Mouse (Mus musculus) c-Kit-positive CD71-negative TER-119-negative erythroid progenitor cells, embryonic 14.5 days (primary cell): ENCODE results near the gene Grin2a.

Source experiments
- DNase-seq: peaks from one replicate; pipeline ENCODE4 v3.0.0-alpha.2; 2013; ENCODE audit warnings: low read depth

Grin2a gene

DNA sequence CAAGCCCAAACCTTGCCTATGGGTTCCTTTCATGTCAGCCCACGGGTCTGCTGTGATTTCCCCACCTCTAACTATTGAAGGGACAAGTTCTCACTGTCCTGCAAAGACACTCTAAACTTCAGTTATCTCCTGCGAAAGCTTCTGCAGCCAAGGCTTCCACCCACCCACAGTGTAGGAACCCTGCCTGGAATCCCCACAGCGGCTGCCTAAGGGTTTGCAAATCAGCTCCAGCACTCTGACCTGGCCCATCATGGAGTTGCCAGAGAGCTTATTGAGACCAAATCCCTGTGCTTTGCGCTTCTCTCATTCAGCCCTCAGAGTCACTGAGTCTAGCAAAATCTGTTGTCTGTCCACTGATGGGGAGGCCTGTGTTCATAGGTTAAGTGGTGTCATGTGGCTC, 130.3 kb downstream of the Grin2a start:
- no peak for DNase-seq

DNA sequence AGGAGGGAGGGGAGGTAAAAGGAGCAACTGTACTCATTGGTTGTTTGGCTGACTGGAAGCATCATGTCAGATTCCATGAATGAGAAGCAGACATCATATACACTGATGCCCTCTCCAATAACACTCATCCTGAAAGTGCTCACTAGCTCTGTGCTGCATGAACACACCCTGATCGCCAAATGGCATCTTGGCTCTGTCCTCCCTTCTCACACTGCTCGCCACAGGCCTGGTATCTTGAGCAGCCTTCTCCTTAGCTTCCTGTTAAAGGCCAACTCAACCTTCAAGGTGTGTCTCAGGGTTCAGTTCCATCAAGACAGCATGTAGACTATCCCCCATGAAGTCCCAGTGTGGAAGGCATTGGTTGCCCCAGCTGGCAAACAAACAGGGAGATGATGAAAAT, 137.6 kb downstream of the Grin2a start:
- DNase-seq = no peak

DNA sequence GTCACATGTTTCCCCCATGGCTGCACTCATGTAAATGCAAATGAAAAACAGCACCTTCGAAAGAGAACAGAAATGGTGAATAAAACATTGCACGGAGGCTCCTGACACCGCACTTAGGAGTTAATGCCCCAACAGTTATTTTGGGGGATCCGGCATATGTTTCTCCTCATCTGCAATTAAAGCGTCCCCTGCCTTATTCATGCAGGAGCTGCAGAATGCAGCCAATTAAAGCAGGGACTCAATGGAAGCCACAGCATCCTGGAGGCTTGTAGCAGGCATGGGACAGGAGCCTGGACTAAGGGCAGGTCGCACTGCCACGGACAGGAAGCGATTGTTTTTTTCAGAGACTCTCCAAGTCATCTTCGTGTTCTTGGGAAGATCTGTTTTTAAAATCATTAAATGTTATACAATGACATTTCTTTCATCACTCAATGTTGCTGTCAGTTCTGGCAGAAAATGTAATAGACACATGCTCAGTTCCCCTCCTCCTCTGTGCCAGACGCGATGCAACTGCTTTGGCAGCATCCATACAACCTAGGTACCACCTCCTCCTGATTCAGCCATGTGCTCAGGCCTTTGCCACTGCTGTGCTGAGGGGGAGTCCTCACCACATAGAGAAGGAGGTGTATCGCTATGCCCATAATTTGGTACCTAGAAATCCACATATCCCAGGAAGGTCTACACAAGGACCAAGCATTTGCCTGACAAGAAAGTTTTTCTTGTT, 143.9 kb downstream of the Grin2a start:
- no peak for DNase-seq

DNA sequence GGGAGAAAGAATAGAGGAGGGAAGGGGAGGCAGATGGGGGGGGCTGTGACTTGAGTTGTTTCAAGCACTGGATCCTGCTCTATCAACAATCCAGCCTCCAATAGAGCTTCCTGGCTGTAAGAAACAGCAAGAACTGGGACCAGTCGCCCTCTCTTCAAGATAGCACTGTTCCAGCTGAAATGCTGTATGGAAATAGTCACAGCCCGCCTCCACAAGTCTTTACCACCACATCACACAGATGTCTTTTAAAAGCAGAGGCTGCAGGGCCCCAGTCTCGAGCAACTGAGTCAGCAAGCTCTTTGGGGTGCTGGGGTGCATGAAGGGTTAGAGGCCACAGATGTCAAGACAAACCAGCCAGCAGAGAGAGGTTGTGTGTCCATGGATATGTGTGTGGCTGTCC, 153.9 kb downstream of the Grin2a start:
- DNase-seq = no peak

DNA sequence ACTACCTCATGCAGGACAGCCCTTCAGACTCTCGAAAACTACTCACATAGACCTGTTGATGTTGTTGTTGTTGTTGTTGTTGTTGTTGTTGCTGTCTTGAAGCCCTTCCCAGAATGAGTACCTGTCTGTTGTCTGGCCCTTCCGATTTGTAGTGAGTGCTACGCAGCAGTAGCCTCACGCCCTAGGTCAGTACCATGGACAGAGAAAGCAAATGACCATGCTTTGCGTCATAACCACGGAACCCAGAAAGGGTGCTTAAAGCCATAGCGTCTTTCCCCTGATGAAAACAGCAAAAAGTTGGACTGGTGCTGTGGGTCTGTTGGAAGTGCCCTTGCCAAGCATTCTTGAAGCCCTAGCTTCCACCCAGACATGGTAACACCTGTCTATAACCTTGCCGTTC, 158.8 kb downstream of the Grin2a start:
- DNase-seq = no peak

DNA sequence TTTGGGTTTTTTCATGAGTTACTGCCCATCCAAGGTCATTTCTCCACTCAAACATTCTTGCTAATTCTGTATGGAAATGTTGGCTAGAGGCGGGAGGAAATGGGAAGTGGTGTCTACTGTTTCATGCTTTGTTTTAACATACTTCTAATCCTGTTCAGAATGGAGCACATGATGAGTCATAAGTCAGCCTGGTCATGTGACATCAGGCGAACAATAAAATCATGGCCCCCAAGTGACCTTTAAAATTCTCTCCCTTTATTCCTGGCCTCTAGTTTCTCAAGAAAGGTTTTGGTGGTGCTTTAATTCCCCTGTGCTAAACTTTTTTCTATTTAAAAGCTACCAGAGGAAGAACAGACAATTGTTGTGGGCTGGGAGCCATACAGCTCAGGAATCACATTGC, 161.1 kb downstream of the Grin2a start:
- DNase-seq = no peak

DNA sequence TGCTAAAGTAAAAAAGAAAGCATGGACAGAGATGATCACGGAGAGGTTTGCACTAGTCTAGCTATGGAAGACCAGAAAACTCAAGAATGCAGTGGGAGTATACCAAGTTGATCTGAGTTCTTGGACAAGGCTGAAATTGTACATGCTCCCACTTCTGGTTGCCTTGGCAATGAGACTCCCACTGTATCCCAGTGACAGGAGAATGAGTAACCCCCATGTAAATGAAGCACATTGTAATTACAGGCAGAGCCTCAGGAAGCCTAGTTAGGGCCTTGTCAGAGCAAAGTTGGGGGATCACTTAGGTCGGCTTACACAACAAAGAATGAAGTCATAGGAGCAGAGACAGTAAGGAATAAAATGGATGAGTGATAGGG, 170.3 kb downstream of the Grin2a start:
- no peak for DNase-seq

DNA sequence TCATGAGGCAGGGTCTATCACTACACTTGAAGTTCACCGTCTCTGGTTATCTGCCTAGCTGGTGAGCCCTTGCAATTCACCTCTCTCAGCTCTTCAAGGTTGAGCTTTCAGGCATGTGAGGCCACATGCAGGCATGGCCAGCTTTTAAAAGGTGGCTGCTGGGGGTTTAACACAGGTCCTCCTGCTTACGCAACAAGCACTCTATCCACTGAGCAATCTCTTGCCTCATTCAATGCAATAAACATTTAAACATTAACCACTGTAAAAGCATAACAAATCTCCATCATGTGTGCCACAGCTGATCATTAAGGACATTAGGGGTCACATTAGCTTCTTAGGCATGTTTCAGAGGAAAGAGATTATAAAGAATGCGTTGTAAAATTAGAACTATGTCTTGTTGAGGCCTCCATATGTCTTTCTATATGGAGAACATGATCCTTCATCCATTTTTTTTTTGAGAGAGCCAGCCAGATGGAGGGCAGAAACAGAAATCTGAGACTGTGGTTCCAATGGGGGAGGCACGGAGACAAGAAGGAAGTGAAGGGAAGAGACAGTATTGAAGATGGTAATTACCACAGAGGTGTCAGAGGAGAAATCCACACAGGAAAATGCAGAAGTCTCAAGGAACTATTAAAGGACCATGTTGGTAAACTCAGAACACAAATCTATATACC, 170.8 kb downstream of the Grin2a start:
- DNase-seq = no peak

DNA sequence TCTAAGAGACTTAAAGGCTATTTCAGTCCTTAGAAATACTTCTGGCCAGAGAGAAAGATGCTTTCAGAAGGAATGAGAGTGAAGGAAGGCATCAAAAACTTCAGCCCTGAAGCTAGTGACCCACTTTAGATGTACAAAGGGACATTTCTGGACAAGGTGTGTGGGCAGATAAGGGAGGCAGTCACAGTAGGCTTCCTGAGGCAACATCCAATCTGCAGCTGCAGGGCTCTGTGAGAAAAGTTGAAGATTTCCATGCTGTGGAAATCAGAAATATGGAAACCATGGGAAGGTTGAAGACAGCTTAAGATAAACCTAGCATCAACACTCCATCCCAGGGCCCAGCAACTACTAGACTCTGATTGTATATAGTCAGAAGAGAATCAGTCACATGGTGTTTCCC, 171.7 kb downstream of the Grin2a start:
- no peak for DNase-seq

DNA sequence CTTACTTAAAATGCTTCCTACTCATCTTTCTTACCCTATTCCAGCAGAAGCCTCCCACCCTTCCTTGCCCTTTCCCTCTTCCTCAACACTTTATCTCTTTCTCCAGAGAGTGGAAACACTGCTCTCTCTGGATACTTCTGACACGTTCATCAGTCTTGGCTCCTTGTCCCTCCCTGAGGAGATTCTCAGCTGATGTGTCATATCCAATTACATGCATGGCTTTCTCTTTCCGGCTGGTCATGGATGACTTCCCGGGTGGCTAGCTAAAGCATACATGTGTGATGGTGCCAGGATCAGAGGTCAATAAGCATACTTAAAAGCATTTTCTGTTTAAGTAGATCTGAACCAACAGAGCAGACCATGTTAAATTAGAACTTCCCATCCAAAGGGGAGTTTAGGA, 175.9 kb downstream of the Grin2a start:
- no peak for DNase-seq

DNA sequence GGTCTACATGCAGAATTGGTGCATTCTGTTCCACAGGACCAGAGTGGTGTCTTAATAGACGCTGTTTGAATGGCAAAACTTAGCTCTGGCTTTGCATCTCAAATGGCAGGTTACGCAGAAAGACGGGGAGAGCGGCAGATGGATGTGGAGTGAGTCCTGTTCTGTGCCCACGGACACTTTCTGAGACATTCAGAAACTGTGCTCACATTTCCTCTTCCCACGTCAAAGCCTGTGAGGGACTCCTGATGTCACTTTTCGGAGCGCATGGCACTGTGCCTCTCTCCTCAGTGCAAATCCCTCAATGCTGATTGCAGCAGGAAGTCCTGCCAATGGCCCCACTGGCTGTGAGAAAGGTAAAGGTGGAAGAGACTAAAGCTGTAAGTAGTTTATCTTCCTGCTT, 194.0 kb downstream of the Grin2a start:
- DNase-seq = no peak

DNA sequence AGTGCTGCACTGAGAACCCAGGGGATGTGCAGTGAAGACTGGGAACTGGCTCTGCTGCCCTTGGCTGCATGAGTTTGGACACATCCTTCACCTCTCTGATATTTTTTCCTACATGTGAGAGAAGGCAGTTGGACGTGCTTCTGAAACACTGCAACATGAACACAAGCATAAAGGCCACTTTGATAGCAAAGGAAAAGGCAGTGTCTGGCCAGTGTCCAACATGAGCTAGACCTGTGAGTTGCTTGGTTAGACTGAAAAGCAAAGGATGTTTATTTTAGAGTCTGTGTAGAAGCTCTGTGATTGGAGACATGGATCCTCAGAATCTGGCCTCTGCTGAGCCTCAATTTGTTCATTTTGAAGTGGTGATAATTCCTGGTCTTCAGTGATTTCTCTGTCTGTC, 195.1 kb downstream of the Grin2a start:
- no peak for DNase-seq

DNA sequence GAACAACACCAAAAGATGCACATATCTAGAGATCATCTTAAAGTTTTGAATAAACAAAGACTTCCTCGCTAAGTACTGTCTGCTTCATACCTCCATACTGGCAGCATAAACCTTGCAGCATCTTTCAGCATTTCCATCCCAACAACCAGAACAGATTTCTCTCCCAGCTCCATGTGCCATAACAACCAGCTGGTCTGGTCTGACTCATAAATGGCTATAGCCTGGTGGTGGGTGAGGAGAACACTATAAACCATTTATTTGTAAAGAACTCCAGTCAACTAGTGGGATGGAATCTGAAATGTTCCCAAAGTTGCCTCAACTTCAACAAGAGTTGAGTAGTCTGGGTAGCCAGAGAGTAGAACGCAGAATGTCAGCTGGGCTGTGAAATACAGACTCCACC, 202.4 kb downstream of the Grin2a start:
- DNase-seq = no peak

DNA sequence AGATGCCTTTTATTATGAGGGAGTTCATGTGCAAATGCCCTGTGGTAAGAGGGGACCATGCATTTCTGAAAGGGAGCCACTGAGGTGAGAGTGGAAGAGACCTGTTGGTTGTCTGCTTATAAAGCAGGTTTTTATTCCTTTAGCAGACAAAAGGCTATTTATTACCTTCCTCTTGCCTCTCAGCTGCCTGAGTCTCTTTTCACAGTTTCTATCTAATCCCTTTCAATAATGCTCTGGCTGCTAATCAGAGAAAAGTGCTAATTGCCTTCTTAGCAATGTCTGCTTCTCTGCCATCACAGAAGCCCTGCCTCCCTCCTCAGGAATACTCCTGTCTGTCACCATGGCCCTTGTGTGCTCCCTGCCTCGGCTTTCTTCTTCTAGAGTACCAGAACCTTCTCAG, 209.1 kb downstream of the Grin2a start:
- no peak for DNase-seq

DNA sequence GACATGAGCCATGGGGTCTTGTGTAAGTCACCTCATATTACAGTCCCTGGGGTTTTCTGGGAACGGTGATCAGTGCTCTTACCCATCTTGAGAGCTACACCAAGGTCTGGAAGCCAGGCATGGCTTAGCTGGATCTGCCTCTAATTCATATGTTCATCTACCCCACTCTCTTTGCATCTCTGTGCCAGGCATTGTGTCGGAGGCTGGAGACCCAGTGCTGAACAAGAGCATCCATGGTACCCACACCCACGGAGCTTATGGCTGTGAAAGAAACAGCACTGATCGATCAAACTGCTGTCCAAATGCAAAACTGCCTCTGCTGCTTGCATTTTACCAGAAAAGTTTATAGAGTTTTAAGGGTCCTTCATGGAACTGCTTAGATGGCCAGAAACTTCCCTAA, 209.5 kb downstream of the Grin2a start:
- DNase-seq = no peak

DNA sequence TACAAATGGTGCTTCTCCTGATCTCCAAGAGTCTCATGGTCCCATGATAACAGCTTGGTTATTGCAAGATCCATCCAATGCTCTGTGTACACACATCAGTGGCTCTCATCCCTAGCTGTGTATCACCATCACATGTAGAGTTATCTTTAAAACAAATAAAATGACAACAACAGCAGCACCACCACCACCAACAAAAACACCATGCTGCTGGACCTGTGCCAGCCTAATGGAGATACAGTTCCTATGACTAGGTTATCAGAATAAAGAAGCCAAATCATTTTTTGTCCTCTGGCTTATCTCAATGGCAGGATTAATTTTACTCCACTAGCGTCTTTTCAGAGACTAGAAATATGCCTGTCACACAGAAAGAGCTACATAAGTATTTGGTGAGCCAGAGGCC, 226.4 kb downstream of the Grin2a start:
- no peak for DNase-seq

DNA sequence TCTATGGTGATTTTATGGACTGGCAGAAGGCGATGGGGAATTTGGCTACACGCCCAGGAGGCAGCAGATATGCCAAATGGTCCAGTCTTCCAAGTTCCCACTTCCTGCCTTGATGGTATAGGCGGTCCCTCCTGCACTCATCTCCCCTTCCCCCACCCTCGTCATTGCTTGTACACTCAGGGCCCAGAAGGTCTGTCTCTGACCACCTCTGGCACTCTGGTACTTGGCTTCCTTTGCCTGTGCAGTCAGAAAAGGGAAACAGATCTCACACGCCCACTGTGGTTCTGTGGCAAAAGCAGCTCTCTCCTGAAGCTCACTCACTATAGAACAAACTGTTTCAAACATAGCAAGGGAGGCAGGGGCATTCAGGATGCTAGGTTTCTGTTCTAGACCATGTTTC, 227.0 kb downstream of the Grin2a start:
- DNase-seq = no peak

DNA sequence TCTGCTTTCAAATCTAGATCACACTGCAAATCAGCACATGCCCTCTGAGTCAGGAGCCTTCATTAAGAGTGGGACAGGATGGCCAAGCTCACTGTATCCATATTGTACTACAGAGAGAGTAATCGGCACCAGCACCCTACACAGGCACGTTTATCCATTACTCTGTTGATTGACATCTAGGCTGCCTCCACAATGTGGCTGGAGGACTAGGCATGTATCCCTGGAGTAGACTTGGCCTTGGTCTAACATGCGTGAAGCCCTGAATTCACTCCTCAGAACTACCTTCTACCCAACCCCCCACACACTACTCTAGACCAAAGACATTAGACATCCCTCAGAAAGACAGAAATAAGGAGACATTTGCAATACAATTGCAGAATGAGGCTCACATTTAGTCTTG, 227.4 kb downstream of the Grin2a start:
- DNase-seq = no peak

DNA sequence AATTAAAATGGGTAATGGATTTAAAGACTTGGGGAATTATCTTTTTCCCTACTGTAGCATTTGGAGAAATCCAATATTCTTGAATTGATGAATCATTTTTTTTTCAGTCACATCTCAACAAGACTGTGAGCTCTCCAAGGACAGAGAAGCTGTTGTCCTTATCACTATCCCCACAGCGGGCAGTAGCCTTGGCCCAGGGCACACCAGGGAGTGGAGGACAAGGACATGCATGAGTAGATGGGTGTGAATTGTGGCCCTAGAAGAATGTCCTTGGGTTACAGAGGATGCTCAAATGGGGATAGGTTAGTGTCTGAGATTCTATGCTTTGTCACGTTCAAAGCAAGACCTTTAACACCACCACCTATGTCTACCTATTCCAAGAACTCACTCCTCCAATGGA, 231.3 kb downstream of the Grin2a start:
- DNase-seq = no peak

DNA sequence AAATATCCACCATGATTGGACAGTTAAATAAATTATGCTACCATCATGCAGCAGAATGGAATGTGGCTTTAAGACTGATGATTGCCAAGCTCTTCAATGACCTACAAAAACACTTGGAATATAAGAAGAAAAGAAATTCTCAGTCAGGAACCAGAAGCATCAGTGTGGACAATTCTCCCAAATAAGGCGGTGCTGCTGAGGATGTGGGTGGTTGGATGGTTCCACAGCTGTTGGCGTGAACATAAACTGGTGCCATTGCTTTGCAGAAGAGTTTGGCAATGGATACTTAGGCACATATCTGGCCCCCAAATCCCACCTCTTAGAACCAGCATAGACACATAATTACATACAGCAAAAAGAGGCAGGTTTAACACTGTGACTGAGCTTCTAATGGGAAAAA, 235.0 kb downstream of the Grin2a start:
- DNase-seq = no peak

DNA sequence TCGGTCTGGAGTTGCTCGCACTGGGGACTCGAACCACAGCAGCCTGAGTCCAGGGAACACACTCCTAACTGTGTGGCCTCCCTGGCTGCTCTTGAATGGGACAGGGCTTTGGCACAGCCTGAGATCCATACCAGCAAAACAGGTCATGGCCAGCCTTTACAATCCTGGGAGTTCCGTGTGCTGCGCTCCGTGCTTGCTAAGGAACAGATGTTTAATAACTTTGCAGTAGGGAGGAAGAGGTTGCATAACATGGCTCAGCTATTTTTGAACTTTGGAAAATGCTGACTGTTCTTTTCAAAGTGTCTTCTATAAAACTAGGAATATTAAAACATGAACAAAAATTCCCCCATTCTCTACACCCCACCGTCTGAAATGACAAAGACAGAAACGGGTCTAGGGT, 238.5 kb downstream of the Grin2a start:
- no peak for DNase-seq

DNA sequence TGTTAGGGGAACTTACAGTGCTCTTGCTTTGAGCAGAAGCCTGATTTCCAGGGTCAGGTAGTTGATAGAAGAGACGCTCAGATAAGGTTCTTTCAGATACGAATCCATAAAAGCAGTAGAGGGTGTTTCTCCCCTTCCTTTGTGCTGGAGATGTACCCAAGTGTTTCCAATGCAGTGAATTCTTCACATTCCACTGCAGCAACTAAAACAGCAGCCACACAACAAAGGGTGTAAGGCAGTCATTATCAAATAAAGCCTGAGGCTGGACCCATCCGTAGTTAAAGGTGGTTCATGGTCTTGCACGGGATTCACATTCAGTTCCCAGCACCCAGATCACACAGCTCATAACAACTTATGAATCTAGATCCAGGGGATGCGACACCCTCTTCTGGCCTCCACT, 241.3 kb downstream of the Grin2a start:
- DNase-seq = no peak

DNA sequence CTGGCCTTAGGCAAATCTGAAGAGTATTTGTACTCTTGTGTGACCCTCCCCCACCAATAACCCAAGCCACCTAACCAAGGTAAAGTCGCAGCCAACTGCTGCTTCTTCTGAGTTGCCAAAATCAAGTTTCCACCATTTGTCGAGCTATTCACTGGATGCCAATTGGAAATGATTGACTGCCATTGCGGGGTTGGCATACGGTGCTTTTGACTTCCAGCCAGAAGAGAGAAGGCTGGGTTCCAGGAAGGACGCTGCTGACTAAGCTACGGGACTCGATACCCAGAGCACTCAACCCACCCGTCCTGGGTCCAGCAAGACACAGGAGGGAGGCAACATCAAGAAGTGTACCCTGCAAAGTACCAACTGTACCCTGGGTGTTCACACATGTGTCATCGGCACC, 242.3 kb downstream of the Grin2a start:
- no peak for DNase-seq

DNA sequence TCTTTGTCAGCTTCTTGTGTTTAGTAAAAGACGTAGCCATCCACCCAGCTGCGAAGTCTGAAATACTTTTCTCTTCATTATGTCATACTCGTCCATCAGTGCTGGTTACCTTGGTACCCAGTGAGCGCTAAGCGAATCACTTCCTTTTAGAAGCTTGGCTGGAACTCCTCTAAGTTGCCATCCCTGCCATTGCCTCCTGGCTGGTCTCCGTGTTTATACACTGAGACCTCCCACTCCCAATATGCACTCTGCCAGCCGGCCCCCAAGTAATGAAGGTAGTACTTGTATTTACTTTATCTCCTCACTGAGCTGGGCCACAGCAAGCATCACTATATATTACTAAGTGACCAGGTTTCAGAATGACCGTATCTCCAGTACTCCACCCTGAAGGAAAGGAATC, 242.8 kb downstream of the Grin2a start:
- no peak for DNase-seq
